Mouse (Mus musculus) C2C12 (cell line): ENCODE measurements around the gene Clic6.

Source experiments
- CTCF ChIP-seq: IDR thresholded peaks from one replicate; pipeline ENCODE4 v1.5.1; 2011; ENCODE audit not compliant: control insufficient read depth, insufficient read depth, insufficient read length
- MAX ChIP-seq: IDR thresholded peaks from one replicate; pipeline ENCODE4 v1.6.1; 2011; ENCODE audit warnings: mild to moderate bottlenecking, control low read depth

GRCm38 (mm10) chr16:92467041-92467440 lies 18.5 kb upstream of the Clic6 start:
- no peak for TF ChIP-seq CTCF
- TF ChIP-seq MAX, result no peak
